Mouse (Mus musculus) midbrain, embryonic 15.5 days (tissue): ENCODE results near the gene A630089N07Rik. TPM values are rescaled to one million over a fixed set of nuclear protein-coding genes. Genes with fewer than 3 reads are reported as not detected.
A peak's percentile ranks its signal among the peaks of the same experiment; 100 is the strongest.
"Not testable (repeated sequence)": the region's sequence is repeated elsewhere in the genome, so short reads cannot be mapped to it uniquely, and the experiment has no call there.

ENCODE experiments used
- ATAC-seq: fragments of 200-750 bp; cut with Nextera tagmentation; replicated peaks from 2 replicates; pipeline ENCODE4 v1.8.0; 2017; ENCODE audit warnings: moderate TSS enrichment
- H3K27ac ChIP-seq: fragments of 300-500 bp; sonication (generic); 2 replicates; pipeline ENCODE4 v1.5.1; 2015; ENCODE audit warnings: mild to moderate bottlenecking, inconsistent platforms
- H3K27me3 ChIP-seq: fragments of 300-500 bp; sonication (generic); replicated peaks from 2 replicates; pipeline ENCODE4 v1.6.1; 2015; ENCODE audit warnings: inconsistent platforms
- H3K36me3 ChIP-seq: fragments of 300-500 bp; sonication (generic); replicated peaks from 2 replicates; pipeline ENCODE4 v1.6.1; 2015; ENCODE audit warnings: inconsistent platforms
- H3K4me1 ChIP-seq: fragments of 300-500 bp; sonication (generic); 2 replicates; pipeline ENCODE4 v1.6.1; 2015; ENCODE audit warnings: inconsistent platforms
- H3K4me2 ChIP-seq: fragments of 300-500 bp; sonication (generic); 2 replicates; pipeline ENCODE4 v1.6.1; 2015; ENCODE audit warnings: inconsistent platforms, mild to moderate bottlenecking, moderate library complexity
- H3K4me3 ChIP-seq: fragments of 300-500 bp; sonication (generic); 2 replicates; pipeline ENCODE4 v1.5.1; 2015; ENCODE audit warnings: mild to moderate bottlenecking, inconsistent platforms
- H3K9ac ChIP-seq: fragments of 300-500 bp; sonication (generic); 2 replicates; pipeline ENCODE4 v1.6.1; 2015; ENCODE audit warnings: mild to moderate bottlenecking, inconsistent platforms
- H3K9me3 ChIP-seq: fragments of 300-500 bp; sonication (generic); 2 replicates; pipeline ENCODE4 v1.6.1; 2016; ENCODE audit warnings: inconsistent platforms
- WGBS: fragments of 180-500 bp; shearing (Covaris S2); methylation state at CpG from one replicate; pipeline ENCODE4 v1.1.7; 2015; ENCODE audit warnings: mixed read lengths; 5-methylcytosine and 5-hydroxymethylcytosine counted together
- polyA plus RNA-seq: library from polyadenylated mRNA; unstranded; fragments of >200 nt; fragmentation: Nextera tagmentation; extraction: Ambion mirVana; gene quantifications from 2 replicates; pipeline ENCODE4 v1.2.1, GENCODE M21; 2015

The A630089N07Rik gene
- polyA plus RNA-seq, 1 experiment from 2014 or later, result 13.9 TPM

DNA sequence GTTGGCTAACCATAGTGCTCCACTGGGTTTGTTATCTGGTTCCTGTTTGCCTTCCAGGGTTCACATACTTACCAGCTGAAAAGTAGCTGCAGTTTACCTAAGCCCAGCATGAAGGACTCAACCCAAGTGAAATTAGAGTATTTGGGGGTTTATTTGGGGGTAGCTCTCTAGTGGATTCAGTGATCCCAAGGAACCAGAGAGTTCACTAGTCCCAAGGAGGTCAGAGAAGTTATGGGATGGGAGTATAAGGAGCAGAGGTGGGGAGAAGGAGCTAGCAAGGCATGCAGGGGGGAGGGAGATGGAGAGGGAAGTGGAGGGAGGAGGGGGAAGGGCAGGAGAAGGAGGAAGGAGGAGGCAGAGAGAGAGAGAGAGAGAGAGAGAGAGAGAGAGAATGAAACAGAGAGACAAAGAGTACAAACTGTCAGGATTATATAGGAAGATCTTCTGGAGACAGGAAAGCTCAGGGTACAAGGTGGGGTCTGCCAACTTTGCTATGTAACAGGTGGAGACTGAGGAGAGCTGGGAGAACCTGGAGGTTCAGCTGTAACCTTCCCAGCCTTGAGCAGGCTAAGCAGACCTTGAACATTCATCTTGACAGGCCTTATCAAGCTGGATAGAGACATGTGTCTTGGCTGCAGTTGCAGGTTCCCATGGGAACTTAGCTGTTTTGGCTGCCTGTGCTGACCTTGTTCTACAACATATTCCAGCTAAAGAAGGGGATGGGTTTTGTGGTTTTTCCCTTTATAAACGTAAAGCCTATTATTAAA lies 86.2 kb downstream of the A630089N07Rik start:
- peak overlapping the region; percentile 49; the same call in 1 of the 2 replicates for H3K9ac ChIP-seq
- 13% methylated on average over 1 of the region's 1 CpGs for WGBS
- H3K27me3 ChIP-seq, result no peaks in the 10 kb centered on the region
- no peaks in the 10 kb centered on the region for H3K36me3 ChIP-seq
- H3K4me3 ChIP-seq, result peak overlapping the region; percentile 61
- H3K4me1 ChIP-seq, result peaks cover 16% of the 10 kb centered on the region
- no peak for ATAC-seq
- no peaks in the 10 kb centered on the region for H3K9me3 ChIP-seq
- H3K27ac ChIP-seq, result no peak overlapping the region
- H3K4me2 ChIP-seq, result peak overlapping the region; percentile 88

- 84% methylated on average over 3 of the region's 3 CpGs for WGBS
- not testable (repeated sequence) for H3K4me2 ChIP-seq
These were observed 89.8 kb downstream of the A630089N07Rik start for GRCm38 (mm10) chr16:97992477-97992876.

DNA sequence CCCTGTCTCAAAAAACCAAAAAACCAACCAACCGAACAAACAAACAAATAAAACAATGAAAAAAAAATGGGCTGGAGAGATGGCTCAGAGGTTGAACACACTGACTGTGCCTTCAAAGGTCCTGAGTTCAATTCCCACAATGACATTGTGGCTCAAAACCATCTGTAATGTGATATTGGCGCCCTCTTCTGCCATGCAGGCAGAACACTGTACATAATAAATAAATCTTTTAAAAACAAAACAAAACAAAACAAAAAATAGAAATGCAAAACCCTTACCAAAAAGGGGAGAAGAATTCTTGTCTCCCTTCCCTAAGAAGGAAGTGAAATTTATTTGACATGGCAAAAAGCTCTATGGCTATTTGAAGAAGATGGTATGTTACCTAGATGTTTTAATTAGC lies 90.7 kb downstream of the A630089N07Rik start:
- WGBS, result 74% methylated on average over 2 of the region's 2 CpGs
- no peaks in the 10 kb centered on the region for H3K27me3 ChIP-seq
- H3K27ac ChIP-seq, result no peak overlapping the region
- no peak for ATAC-seq
- no peak overlapping the region for H3K9ac ChIP-seq
- H3K4me1 ChIP-seq, result peaks cover 5% of the 10 kb centered on the region
- H3K4me3 ChIP-seq, result no peak overlapping the region
- no peaks in the 10 kb centered on the region for H3K36me3 ChIP-seq
- no peaks in the 10 kb centered on the region for H3K9me3 ChIP-seq
- no peak overlapping the region for H3K4me2 ChIP-seq

More at GRCm38 (mm10) chr16:97992477-97992876, 89.8 kb downstream of the A630089N07Rik start:
- H3K36me3 ChIP-seq, H3K27me3 ChIP-seq, H3K27ac ChIP-seq, H3K4me3 ChIP-seq, H3K4me1 ChIP-seq, H3K9ac ChIP-seq, H3K9me3 ChIP-seq, ATAC-seq: not testable (repeated sequence)

GRCm38 (mm10) chr16:97984589-97984988 lies 97.7 kb downstream of the A630089N07Rik start:
- no peak overlapping the region for H3K4me2 ChIP-seq
- no peak overlapping the region for H3K9ac ChIP-seq
- no peak for ATAC-seq
- no peaks in the 10 kb centered on the region for H3K4me1 ChIP-seq
- H3K9me3 ChIP-seq, result no peaks in the 10 kb centered on the region
- H3K27me3 ChIP-seq, result no peaks in the 10 kb centered on the region
- 57% methylated on average over 5 of the region's 5 CpGs for WGBS
- H3K4me3 ChIP-seq, result no peak overlapping the region
- no peak overlapping the region for H3K27ac ChIP-seq
- no peaks in the 10 kb centered on the region for H3K36me3 ChIP-seq

DNA sequence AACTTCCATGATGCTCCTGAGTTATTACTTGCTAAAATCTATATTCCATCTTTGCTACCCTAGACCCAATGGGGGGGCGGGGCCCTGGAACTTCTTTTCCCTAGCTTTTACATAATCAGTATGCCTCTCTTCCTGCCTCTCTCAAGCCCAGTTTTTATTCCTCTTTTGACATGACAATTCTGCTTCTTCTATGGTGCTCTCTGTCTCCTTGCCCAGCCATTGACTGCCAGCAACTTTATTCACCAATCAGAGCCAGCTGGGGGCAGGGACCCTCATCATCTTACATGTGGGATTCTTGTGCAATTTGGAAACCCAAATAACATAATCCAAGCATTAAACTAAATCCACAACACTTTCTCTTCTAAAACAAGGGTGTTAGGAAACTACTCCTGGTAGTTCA lies 100.9 kb downstream of the A630089N07Rik start:
- no peaks in the 10 kb centered on the region for H3K9me3 ChIP-seq
- H3K27me3 ChIP-seq, result no peaks in the 10 kb centered on the region
- H3K36me3 ChIP-seq, result no peaks in the 10 kb centered on the region
- no peak for ATAC-seq
- no peaks in the 10 kb centered on the region for H3K4me1 ChIP-seq
- no peak overlapping the region for H3K4me2 ChIP-seq
- H3K4me3 ChIP-seq, result no peak overlapping the region
- no peak overlapping the region for H3K9ac ChIP-seq
- WGBS, result 93% methylated on average over 1 of the region's 1 CpGs
- H3K27ac ChIP-seq, result no peak overlapping the region

DNA sequence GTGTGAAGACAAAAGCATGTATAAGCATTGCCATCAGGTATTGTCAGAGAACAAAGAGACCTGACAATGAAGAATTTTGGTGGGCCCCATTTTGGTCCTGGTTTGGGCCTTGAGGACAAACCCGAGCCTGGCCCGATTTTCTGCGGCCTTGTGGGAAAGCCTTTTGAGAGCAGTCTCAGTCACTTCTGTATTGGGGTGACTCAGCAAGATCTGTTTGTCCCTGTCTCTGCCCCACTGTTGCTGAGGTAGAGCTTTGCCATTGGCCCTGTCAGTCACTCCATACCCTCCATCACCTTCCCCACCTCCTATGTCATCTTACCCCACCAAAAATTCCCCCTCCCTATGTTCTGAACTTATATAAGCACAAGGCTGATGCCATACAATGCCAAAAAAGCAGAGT lies 104.5 kb downstream of the A630089N07Rik start:
- Histone ChIP-seq H3K4me3 (no peak overlapping the region), H3K27me3 (no peaks in the 10 kb centered on the region), H3K4me1 (no peaks in the 10 kb centered on the region), H3K27ac (no peak overlapping the region), H3K9me3 (no peaks in the 10 kb centered on the region), H3K4me2 (no peak overlapping the region), H3K36me3 (no peaks in the 10 kb centered on the region), H3K9ac (no peak overlapping the region)
- no peak for ATAC-seq
- 86% methylated on average over 3 of the region's 3 CpGs for WGBS

- 92% methylated on average over 1 of the region's 1 CpGs for WGBS
- Histone ChIP-seq H3K9ac (no peak overlapping the region), H3K4me3 (no peak overlapping the region), H3K27ac (no peak overlapping the region), H3K27me3 (no peaks in the 10 kb centered on the region), H3K4me1 (no peaks in the 10 kb centered on the region), H3K36me3 (no peaks in the 10 kb centered on the region), H3K4me2 (no peak overlapping the region), H3K9me3 (no peaks in the 10 kb centered on the region)
- no peak for ATAC-seq
These were observed 105.0 kb downstream of the A630089N07Rik start for GRCm38 (mm10) chr16:97977277-97977676.

DNA sequence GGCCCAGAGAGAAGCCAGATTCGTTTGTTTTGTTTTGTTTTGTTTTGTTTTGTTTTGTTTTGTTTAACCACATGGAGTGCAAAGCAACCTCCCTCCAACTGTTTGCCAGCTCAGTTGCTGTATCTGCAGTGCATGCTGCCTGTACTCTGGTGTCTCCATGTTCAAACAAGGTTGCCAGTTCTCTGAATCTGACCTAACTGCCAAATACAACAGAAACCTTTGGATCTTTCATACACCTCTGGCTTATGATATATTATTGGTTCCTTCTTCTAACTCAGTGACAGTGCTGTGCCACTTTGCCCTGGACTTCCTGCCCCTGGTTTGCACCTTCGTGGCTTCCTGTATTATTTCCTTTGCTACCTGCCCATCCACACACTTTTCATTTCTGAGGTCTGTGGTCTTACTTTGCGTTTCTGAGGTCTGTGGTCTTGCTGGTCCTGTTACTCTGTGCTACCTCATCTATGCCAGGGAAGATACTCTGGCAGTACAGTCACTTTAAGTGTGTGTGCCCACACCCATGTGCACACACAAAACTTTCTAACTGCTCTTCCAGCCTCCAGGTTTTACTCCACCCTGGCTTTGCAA lies 118.2 kb downstream of the A630089N07Rik start:
- 93% methylated on average over 3 of the region's 3 CpGs for WGBS
- H3K36me3 ChIP-seq, result no peaks in the 10 kb centered on the region
- no peak for ATAC-seq
- H3K9me3 ChIP-seq, result no peaks in the 10 kb centered on the region
- no peak overlapping the region for H3K27ac ChIP-seq
- H3K4me2 ChIP-seq, result no peak overlapping the region
- H3K4me1 ChIP-seq, result peaks cover 18% of the 10 kb centered on the region
- no peaks in the 10 kb centered on the region for H3K27me3 ChIP-seq
- H3K9ac ChIP-seq, result no peak overlapping the region
- H3K4me3 ChIP-seq, result no peak overlapping the region

- WGBS, result under 1% methylated on average over 78 of the region's 78 CpGs
- Histone ChIP-seq H3K36me3 (no peaks in the 10 kb centered on the region), H3K27me3 (no peaks in the 10 kb centered on the region)
These were observed 119.9 kb downstream of the A630089N07Rik start, which contains the start of the genes C2cd2 and Zbtb21 for GRCm38 (mm10) chr16:97962151-97962948. TSS of gene C2cd2 (minus strand) at chr16:97962598. TSS of gene Zbtb21 (minus strand) at chr16:97962622.

DNA sequence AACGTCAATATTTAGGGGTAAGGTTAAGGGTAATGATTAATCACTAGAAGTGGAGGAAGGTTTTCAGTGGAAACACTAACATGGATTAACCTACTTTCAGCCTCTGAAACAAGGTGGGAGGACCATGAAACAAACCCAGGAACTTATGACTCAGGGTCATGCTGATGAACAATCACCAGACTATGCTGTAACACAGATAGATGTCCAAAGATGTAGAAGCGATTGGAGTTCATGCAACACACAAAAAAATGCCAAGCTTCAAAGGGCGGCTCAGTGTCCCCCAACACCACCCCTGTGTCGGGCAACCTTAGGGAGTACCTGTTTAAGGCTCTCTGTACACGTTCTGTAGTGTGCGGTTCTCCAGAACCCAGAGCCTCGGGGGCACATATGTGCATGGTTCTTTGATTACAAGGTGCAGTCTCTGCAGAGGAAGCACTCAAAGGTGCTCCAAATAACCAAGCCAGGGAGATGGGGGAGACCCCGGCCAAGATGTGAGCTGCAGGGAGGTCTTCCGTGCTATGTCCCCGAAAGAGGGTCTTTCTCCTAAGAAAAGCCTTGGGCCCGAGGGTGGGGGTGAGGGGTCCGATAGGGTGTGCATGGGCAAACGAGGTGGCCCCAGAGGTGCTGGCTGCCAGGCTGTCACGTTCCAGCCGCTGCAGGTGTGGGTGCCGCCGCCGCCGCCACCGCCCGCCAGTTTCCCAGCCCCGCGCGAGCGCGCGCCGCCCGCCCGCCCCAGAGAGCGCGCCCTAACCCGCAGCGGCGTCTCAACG lies 120.7 kb downstream of the A630089N07Rik start:
- peak overlapping the region; percentile 99 for H3K27ac ChIP-seq
- 0 out of 2 replicates have a peak, but pooled peaks cover 3% of the 10 kb centered on the region for H3K36me3 ChIP-seq
- WGBS, result 8% methylated on average over 36 of the region's 36 CpGs
- peak overlapping the region; percentile 77 for H3K9ac ChIP-seq
- no peaks in the 10 kb centered on the region for H3K9me3 ChIP-seq
- peaks cover 18% of the 10 kb centered on the region for H3K4me1 ChIP-seq
- peak overlapping the region; percentile 86 for H3K4me2 ChIP-seq
- peak; percentile 70 for ATAC-seq
- no peaks in the 10 kb centered on the region for H3K27me3 ChIP-seq
- H3K4me3 ChIP-seq, result peak overlapping the region; percentile 77

More at GRCm38 (mm10) chr16:97962151-97962948, 119.9 kb downstream of the A630089N07Rik start, which contains the start of the genes C2cd2 and Zbtb21:
- peak; percentile 99 for ATAC-seq
- Histone ChIP-seq H3K9me3 (no peaks in the 10 kb centered on the region), H3K4me1 (peaks cover 18% of the 10 kb centered on the region), H3K4me2 (peak within 1 kb of the TSS; percentile 86), H3K9ac (peak within 1 kb of the TSS; percentile 77), H3K27ac (peak within 1 kb of the TSS; percentile 99), H3K4me3 (peak within 1 kb of the TSS; percentile 77)

- WGBS, result 92% methylated on average over 3 of the region's 3 CpGs
- H3K4me2 ChIP-seq, result no peak overlapping the region
- H3K36me3 ChIP-seq, result 0 out of 2 replicates have a peak, but pooled peaks cover 13% of the 10 kb centered on the region
These were observed 121.9 kb downstream of the A630089N07Rik start for GRCm38 (mm10) chr16:97960348-97960747.

More at GRCm38 (mm10) chr16:97960348-97960747, 121.9 kb downstream of the A630089N07Rik start:
- no peak overlapping the region for H3K27ac ChIP-seq
- peaks cover 18% of the 10 kb centered on the region for H3K4me1 ChIP-seq
- no peak overlapping the region for H3K4me3 ChIP-seq
- ATAC-seq, result no peak
- no peak overlapping the region for H3K9ac ChIP-seq
- H3K27me3 ChIP-seq, result no peaks in the 10 kb centered on the region
- no peaks in the 10 kb centered on the region for H3K9me3 ChIP-seq
